10 mouse cellular contexts compared by ENCODE assay signal in genomic region chr2:36010579-36010978, GRCm38 (mm10). TPM values are rescaled to one million over a fixed set of nuclear protein-coding genes. Genes with fewer than 3 reads are reported as not detected.
DNase-seq lines count a peak whose midpoint lies in the region; ATAC-seq and TF ChIP-seq lines count a peak whose summit lies in the region.
"Had no signal": no experiment of that assay in that cellular context is flagged by ENCODE, and none has a peak within 500 bp of the region (broad histone marks: within the 10 kb centered on the region; RNA-seq: fewer than 3 reads in every experiment).

No protein-coding gene starts in this region.

- no peak overlapping the region for H3K9ac ChIP-seq in heart, embryonic 13.5 days
- H3K9ac ChIP-seq in forebrain, postnatal 0 days: no peak overlapping the region
- no peak overlapping the region for H3K9ac ChIP-seq in midbrain, embryonic 14.5 days (replicated peaks; ENCODE audit: low read length)

- intact Hi-C loops in gastrocnemius, postnatal 14 days (cut with DNase I; ENCODE audit: low total_unique reads): no loop called here

- H3K4me3 ChIP-seq in heart, embryonic 13.5 days: peak overlapping the region; percentile 61; the same call in 1 of the 2 replicates
- no peak overlapping the region for H3K4me3 ChIP-seq in forebrain, postnatal 0 days (ENCODE audit: low read depth, low read length)
- H3K4me3 ChIP-seq in midbrain, embryonic 14.5 days (replicated peaks; ENCODE audit: low read depth, low read length): no peak overlapping the region

- H3K27me3 ChIP-seq in heart, embryonic 13.5 days (replicated peaks): peaks cover 62% of the 10 kb centered on the region
- no peaks in the 10 kb centered on the region for H3K27me3 ChIP-seq in forebrain, postnatal 0 days (ENCODE audit: insufficient read depth, low read length)
- H3K27me3 ChIP-seq in midbrain, embryonic 14.5 days (ENCODE audit: control insufficient read depth, insufficient read depth, low read length): peaks cover 7% of the 10 kb centered on the region; the same call in 1 of the 2 replicates

- H3K27ac ChIP-seq in heart, embryonic 13.5 days (replicated peaks): no peak overlapping the region
- peak overlapping the region; percentile 81 for H3K27ac ChIP-seq in forebrain, postnatal 0 days (ENCODE audit: low read depth, low read length)
- H3K27ac ChIP-seq in midbrain, embryonic 14.5 days (replicated peaks; ENCODE audit: low read depth, low read length): no peak overlapping the region

- DNase-seq in heart, adult 18-20 months: no peak
- DNase-seq in brain, adult 2 months (ENCODE audit: low read depth, low spot score): peak; percentile 63
- DNase-seq in forebrain, postnatal 0 days: no peak
- peak; percentile 13 for DNase-seq in midbrain, embryonic 14.5 days
- no peak for DNase-seq in retina, embryonic 14.5 days (ENCODE audit: low spot score)
- DNase-seq in right cerebral cortex, adult 2 months (ENCODE audit: low spot score in 2 of 2): no peak
- DNase-seq in gastrocnemius, postnatal 14 days: no peak
- DNase-seq: B cell, adult 2 months had no signal

- TF ChIP-seq CTCF in forebrain, postnatal 0 days (IDR thresholded peaks at IDR 0.05; ENCODE audit: low read depth): no peak

- 43% methylated on average over 8 of the region's 8 CpGs for WGBS in heart, embryonic 13.5 days
- WGBS in forebrain, postnatal 0 days: 48% methylated on average over 8 of the region's 8 CpGs
- WGBS in midbrain, embryonic 14.5 days: 47% methylated on average over 8 of the region's 8 CpGs

- peak overlapping the region; percentile 92 for H3K4me2 ChIP-seq in heart, embryonic 13.5 days
- H3K4me2 ChIP-seq in forebrain, postnatal 0 days (ENCODE audit: low read depth): peak overlapping the region; percentile 82; the same call in 1 of the 2 replicates
- peak overlapping the region; percentile 71; the same call in 1 of the 2 replicates for H3K4me2 ChIP-seq in midbrain, embryonic 14.5 days (ENCODE audit: low read length)

- H3K9me3 ChIP-seq in heart, embryonic 13.5 days: no peaks in the 10 kb centered on the region
- H3K9me3 ChIP-seq in forebrain, postnatal 0 days (ENCODE audit: low read length): no peaks in the 10 kb centered on the region
- H3K9me3 ChIP-seq in midbrain, embryonic 14.5 days (ENCODE audit: control insufficient read depth, low read length): no peaks in the 10 kb centered on the region
- H3K9me3 ChIP-seq: megakaryocyte, embryonic 14.5 days had no signal

- H3K4me1 ChIP-seq in heart, embryonic 13.5 days: peaks cover 16% of the 10 kb centered on the region
- H3K4me1 ChIP-seq in forebrain, postnatal 0 days (ENCODE audit: insufficient read depth): 0 out of 2 replicates have a peak, but pooled peaks cover 7% of the 10 kb centered on the region
- 0 out of 2 replicates have a peak, but pooled peaks cover 5% of the 10 kb centered on the region for H3K4me1 ChIP-seq in midbrain, embryonic 14.5 days (ENCODE audit: control insufficient read depth, insufficient read depth, low read length)

- H3K36me3 ChIP-seq in heart, embryonic 13.5 days: no peaks in the 10 kb centered on the region
- H3K36me3 ChIP-seq in forebrain, postnatal 0 days (ENCODE audit: insufficient read depth): no peaks in the 10 kb centered on the region
- H3K36me3 ChIP-seq in midbrain, embryonic 14.5 days (ENCODE audit: control insufficient read depth, insufficient read depth, low read length): no peaks in the 10 kb centered on the region

- no peak for ATAC-seq in heart, embryonic 13.5 days (ENCODE audit: extremely low read depth, insufficient number of reproducible peaks, low FRiP score, low TSS enrichment)
- ATAC-seq in forebrain, postnatal 0 days: no peak; the same call in 1 of the 2 replicates
- ATAC-seq in midbrain, embryonic 14.5 days (ENCODE audit: low FRiP score, low TSS enrichment): no peak

RNA-seq across cellular contexts. Expression of gene Ttll11, which starts 30.9 kb away (rescaled TPM):
- polyA plus RNA-seq in heart, embryonic 13.5 days (2015; fragmentation: Nextera tagmentation; extraction: Ambion mirVana): 0.84 and 0.86 TPM in 2 replicates
- total RNA-seq in heart, adult 18-20 months (2021): 1 to 10 TPM; 1.1 to 1.9 TPM
- total RNA-seq in forebrain, postnatal 0 days (2014; rRNA removed): 6.9 and 9.2 TPM in 2 replicates
- 6.4 and 7.2 TPM in 2 replicates for polyA plus RNA-seq in forebrain, postnatal 0 days (2015; fragmentation: Nextera tagmentation; extraction: Ambion mirVana)
- polyA plus RNA-seq in midbrain, embryonic 14.5 days (2014; fragmentation: Nextera tagmentation; extraction: Ambion mirVana): 5.1 and 6.4 TPM in 2 replicates
- total RNA-seq in gastrocnemius, postnatal 14 days (2021): 1 to 10 TPM; 2.5 to 2.9 TPM

RNA-seq across cellular contexts. Expression of gene Ndufa8, which starts 38.6 kb away (rescaled TPM):
- 363 and 394 TPM in 2 replicates for polyA plus RNA-seq in heart, embryonic 13.5 days (2015; fragmentation: Nextera tagmentation; extraction: Ambion mirVana)
- total RNA-seq in heart, adult 18-20 months (2021): 100 to 1,000 TPM; 687 to 800 TPM
- total RNA-seq in forebrain, postnatal 0 days (2014; rRNA removed): 74.0 and 111 TPM in 2 replicates
- polyA plus RNA-seq in forebrain, postnatal 0 days (2015; fragmentation: Nextera tagmentation; extraction: Ambion mirVana): 333 and 372 TPM in 2 replicates
- polyA plus RNA-seq in midbrain, embryonic 14.5 days (2014; fragmentation: Nextera tagmentation; extraction: Ambion mirVana): 263 and 316 TPM in 2 replicates
- total RNA-seq in gastrocnemius, postnatal 14 days (2021): 100 to 1,000 TPM; 328 to 375 TPM

RNA-seq across cellular contexts. Expression of gene Morn5, which starts 38.7 kb away (rescaled TPM):
- not detected in 2 replicates for polyA plus RNA-seq in heart, embryonic 13.5 days (2015; fragmentation: Nextera tagmentation; extraction: Ambion mirVana)
- not detected for total RNA-seq in heart, adult 18-20 months (2021)
- total RNA-seq in forebrain, postnatal 0 days (2014; rRNA removed): 1.0 and 2.2 TPM in 2 replicates
- 3.9 and 4.4 TPM in 2 replicates for polyA plus RNA-seq in forebrain, postnatal 0 days (2015; fragmentation: Nextera tagmentation; extraction: Ambion mirVana)
- polyA plus RNA-seq in midbrain, embryonic 14.5 days (2014; fragmentation: Nextera tagmentation; extraction: Ambion mirVana): 0.54 and 1.5 TPM in 2 replicates
- total RNA-seq in gastrocnemius, postnatal 14 days (2021): not detected

Comparison
In these comparisons a context has a peak if more than half of its experiments do, and no peak if none do; other contexts are left out.
1. DNase-seq: peak in brain, adult 2 months (single experiment) and midbrain, embryonic 14.5 days (single experiment); none in heart, adult 18-20 months (0 of 2), forebrain, postnatal 0 days (single experiment), retina, embryonic 14.5 days (single experiment), right cerebral cortex, adult 2 months (0 of 2) and gastrocnemius, postnatal 14 days (single experiment).
2. Peak in every context shown above with its lines, with median percentiles within 50 percentile points of each other: H3K4me2 ChIP-seq.